Mouse (Mus musculus) kidney, postnatal 25 days (tissue): ENCODE data around the gene Pde6h.

Source experiments
- DNase-seq, 2 experiments: peaks; one replicate each; pipeline ENCODE4 v3.0.0; 2021; ENCODE audit warnings: mixed read lengths in 2 of 2

Gene Pde6h

DNA sequence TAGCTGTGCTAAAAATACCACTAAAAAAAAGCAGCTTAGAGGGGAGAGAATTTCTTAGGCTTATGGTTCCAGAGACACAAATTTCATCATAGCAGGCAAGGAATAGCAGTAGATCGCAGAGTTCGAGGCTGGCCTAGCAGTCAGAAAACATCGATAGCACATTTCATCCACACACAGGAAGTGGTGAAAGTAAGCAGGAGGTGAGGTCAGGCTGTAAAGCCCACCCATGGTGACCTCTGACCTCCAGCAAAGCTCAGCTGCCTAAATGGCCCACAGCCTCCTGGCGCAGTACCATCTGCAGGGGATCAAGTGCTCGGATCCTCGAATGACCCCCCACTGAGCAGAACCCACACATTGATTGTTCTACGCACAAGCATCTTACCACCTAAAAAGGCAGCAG lies 59.6 kb downstream of the Pde6h start:
- no peak for DNase-seq

DNA sequence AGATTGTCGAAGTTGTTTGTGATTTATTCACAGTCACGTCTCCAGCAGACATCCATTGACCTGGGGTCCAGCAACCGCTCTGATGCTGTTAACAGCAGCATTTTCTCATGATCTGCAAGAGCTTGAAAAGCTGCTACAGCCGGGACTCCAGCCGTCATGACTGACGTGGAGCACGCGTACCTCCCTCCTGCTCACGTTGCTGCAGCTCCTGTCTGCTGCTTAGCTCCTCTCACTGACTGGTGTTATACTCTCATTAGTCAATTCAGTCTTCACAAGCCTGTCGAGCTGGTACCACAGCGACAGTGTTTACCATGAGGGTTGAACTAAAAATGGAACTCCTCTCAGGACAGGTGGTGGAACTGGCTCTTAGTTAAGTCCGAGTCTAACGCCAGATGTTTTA lies 62.4 kb downstream of the Pde6h start:
- no peak for DNase-seq

DNA sequence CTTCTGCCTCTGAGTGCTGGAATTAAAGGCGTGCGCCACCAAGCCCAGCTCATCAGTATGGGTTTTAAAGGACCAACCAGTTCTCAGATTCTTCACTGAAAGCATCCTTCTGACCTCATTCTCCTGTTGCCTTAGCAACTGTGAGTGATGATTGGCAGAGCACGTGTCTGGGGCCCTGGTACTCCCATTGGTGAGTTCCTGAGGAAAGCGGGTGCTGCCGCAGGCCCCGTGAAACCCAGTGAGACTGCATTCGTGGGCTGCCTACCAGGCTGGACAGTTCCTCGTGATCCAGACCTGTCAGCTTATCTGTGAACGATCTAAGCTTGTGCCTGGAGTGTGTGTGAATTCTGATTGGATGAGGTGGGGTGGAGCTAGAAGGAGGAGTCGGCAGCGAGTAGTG lies 63.1 kb downstream of the Pde6h start:
- DNase-seq = no peak

GRCm38 (mm10) chr6:136988536-136989060 lies 65.0 kb downstream of the Pde6h start:
- DNase-seq = no peak

- DNase-seq = peak in 1 of 2 experiments; percentile 37
Measured at GRCm38 (mm10) chr6:136989824-136990497, 66.3 kb downstream of the Pde6h start.

GRCm38 (mm10) chr6:136990557-136990956 lies 66.9 kb downstream of the Pde6h start:
- no peak for DNase-seq

- DNase-seq = no peak
Measured at GRCm38 (mm10) chr6:136993574-136993973, 69.9 kb downstream of the Pde6h start.

DNA sequence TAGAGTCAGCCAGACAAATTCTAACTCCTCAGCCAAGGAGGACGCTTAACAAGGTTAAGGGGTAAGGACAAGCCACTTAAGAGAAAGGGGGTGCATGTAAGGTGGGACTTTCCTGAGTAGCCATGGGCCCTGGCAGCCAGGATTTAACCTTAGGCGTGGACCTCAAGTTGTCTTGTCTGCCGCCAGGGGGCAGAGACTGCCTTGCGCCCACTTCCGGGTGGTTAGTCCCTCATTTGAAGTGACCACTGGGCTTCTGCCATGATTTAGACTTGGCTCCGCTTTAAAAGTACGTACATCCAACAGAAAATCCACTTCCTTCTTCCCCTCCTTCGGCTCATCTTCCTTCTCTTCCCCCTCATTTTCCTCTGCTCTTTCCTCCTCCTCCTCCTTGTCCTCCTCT lies 71.9 kb downstream of the Pde6h start:
- DNase-seq = peak; percentile 12 to 36

GRCm38 (mm10) chr6:136996336-136996735 lies 72.7 kb downstream of the Pde6h start:
- no peak for DNase-seq

DNA sequence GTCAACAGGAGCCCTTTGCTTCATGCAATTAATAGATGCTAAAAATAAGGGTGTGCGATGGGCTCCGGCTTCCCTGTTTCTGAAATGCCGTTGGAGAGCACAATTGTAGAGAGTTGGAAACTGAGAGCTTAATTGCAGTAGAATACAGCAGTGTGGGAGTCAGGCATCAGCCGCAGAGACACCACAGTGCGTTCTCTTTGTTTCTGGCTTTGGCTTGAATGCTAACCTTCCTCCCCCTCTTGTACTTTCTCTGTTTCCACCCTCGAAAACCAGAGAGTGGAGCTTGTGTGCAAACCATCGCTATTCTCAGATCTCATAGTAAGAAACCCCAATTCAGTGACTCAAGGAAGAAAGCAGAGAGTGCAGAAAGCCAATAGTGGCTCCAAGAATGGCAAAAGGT lies 74.5 kb downstream of the Pde6h start:
- no peak for DNase-seq

- DNase-seq = no peak
Measured at GRCm38 (mm10) chr6:136999009-136999408, 75.4 kb downstream of the Pde6h start.

- no peak for DNase-seq
Measured at GRCm38 (mm10) chr6:136999707-137000446, 76.2 kb downstream of the Pde6h start.

DNA sequence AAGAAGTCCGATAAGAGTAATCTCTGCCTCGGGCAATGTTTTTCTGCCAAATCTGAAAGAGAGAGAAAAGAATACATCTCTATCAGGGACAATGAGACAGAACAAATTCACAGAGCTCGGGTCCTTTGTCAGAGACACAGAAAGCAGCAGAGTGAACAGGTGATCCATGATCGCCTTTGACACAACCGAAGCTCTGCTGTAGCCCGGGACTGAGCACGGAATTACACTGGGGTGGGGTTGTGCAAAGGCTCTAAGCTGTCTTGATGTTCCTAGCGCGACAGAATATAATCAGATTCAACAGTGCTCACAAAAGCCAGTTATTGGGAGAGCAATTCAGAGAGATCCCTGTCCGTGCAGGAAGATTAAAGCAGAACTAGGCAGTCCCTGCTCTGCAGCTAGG lies 77.1 kb downstream of the Pde6h start:
- DNase-seq = no peak

DNA sequence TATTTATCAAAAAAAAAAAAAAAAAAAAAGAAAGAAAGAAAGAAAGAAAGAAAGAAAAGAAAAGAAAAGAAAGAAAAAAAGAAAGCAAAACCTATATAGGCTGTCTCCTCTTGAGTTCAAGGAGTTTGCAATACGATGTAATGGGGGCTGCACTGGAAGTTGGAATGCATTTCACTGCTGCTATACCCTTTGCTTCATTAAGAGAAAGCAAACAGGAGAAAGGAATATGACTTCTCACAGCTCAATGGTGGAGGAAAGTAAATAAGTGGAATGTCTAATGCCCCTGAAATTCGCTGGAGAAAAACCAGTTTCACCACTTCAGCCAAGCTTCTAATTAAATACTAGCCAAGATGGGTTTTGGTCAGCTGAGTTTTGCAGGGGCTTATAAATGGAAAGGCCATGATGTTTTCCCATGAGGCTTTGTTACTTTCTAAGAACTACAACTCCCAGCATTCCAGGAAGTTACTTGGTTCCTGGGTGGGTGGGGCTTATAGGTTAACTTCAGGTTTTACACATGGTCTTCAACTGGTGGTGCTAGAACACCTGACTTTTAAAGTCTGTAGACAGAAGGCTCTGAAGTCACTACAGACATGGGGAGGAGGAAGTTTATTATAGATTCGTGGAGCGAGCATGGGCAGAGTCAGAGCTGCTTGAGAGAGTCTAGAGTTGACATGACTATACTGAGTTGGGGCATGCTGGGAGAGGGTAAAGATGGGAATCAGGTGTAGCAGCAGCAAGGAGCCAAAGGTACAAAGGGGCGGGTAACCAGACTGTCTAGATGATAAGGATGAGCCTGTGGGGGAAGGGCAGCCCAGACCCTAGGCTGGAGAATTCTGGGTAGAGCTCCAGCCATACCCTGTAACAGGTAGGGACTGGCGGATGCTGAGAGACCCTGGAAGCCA lies 77.9 kb downstream of the Pde6h start:
- DNase-seq = no peak

- no peak for DNase-seq
Measured at GRCm38 (mm10) chr6:137002169-137002514, 78.5 kb downstream of the Pde6h start.

- no peak for DNase-seq
Measured at GRCm38 (mm10) chr6:137004359-137004758, 80.7 kb downstream of the Pde6h start.

DNA sequence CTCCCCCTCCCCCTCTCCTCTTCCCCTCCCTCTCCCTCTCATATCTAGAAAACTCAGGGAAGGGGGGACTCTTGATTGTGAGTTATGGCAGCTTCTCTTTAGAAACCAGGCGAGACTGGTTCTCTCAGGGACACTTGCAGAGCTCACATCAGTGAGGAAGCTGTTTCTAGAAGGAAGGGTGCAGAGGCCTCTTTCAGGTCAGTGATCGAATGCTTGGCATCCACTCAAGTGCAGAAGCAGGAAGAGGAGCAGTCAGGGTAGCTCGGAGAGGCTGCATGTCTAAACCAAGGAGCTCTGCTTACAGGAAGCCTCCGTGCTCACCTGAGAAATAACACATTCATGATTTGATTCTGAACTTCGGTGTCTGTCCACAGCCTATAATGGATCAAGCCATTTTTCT lies 87.6 kb downstream of the Pde6h start:
- DNase-seq = no peak

DNA sequence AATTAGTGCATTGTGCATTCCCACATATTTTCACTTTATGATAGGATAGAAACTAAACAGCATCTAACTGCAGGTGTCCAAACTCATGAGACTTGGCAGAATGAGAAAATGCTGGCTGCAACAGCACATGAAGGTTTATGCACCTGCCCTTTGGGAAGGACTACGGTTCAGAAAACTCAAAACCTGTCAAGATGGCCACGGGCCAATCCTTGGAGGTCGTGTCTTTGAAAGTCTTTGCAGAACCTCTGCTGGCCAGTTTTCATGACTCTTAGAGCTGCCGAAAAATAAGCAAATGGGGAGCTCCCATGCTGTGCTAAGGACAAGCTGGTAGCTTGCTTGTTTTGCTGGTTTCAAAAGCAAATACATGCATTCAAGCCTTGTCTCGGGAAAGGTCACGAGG lies 90.7 kb downstream of the Pde6h start:
- no peak for DNase-seq

DNA sequence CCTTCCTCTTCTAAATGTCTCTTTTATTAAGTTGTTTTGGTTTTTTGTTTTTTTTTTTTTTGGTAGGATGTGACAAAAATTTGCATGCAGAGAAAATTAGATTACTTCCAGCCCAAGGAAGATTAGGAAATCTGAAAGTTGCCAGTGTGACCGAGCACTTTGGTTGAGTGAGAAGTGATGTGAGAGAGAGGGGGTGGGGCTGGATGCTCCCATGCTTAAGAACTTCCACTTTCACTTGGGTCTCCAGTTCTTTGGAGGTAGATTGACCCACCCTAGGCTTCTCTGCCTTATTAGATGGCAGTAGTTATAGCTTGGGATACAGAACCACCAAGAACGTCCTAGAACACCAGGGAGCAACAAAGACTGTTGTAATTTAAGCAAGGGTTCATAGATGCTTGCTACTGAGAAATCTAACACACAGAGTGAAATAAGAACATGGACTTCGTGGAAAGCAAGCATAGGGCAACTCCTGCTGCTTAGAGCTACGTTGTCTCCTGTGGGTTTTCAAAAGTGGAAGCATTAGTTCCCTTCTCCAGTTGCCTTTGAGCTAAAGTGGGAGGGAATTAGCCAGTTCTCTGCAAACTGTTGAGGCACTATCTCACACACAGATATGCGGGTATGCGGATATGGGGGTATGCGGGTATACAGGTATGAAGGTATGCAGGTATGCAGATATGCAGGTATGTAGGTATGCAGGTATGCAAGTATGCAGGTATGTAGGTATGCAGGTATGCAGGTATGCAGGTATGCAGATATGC lies 93.8 kb downstream of the Pde6h start:
- DNase-seq = no peak
